Comparison of ENCODE assay signal across 7 mouse cellular contexts in genomic region chr19:15836956-15837714, GRCm38 (mm10).
DNase-seq lines count a peak whose midpoint lies in the region; ATAC-seq and TF ChIP-seq lines count a peak whose summit lies in the region.

No protein-coding gene starts in this region.

- H3K9me3 ChIP-seq in lung, embryonic 14.5 days (ENCODE audit: low read depth, low read length) = no peaks in the 10 kb centered on the region
- no peaks in the 10 kb centered on the region for H3K9me3 ChIP-seq in hindbrain, embryonic 12.5 days (replicated peaks)

- 11% methylated on average over 7 of the region's 7 CpGs for WGBS in lung, embryonic 14.5 days
- WGBS in hindbrain, embryonic 12.5 days = 16% methylated on average over 7 of the region's 7 CpGs

- H3K4me1 ChIP-seq in lung, embryonic 14.5 days (ENCODE audit: insufficient read depth) = peaks cover 6% of the 10 kb centered on the region; the same call in 1 of the 2 replicates
- peaks cover 31% of the 10 kb centered on the region for H3K4me1 ChIP-seq in hindbrain, embryonic 12.5 days

- DNase-seq in lung, embryonic 14.5 days = peak; percentile 76
- DNase-seq in lung, postnatal 4 days = no peak
- peak; percentile 6 to 10 for DNase-seq in cerebellum, postnatal 14 days
- peak; percentile 46 for DNase-seq in neural tube, embryonic 10.5 days (ENCODE audit: extremely low spot score, low spot score)
- no peak for DNase-seq in thymus, postnatal 36 days
- no peak for DNase-seq in urinary bladder, adult 18-20 months (ENCODE audit: low spot score in 2 of 2)

- no peak overlapping the region for H3K4me3 ChIP-seq in lung, embryonic 14.5 days (ENCODE audit: low read depth, low read length)
- no peak overlapping the region for H3K4me3 ChIP-seq in hindbrain, embryonic 12.5 days

- H3K27ac ChIP-seq in lung, embryonic 14.5 days (ENCODE audit: low read depth) = 0 out of 2 replicates have a peak overlapping the region, but pooled peaks have one; percentile 75
- H3K27ac ChIP-seq in hindbrain, embryonic 12.5 days = peak overlapping the region; percentile 69

- H3K4me2 ChIP-seq in lung, embryonic 14.5 days = peak overlapping the region; percentile 35
- 0 out of 2 replicates have a peak overlapping the region, but pooled peaks have one; percentile 13 for H3K4me2 ChIP-seq in hindbrain, embryonic 12.5 days (replicated peaks)

- no peaks in the 10 kb centered on the region for H3K36me3 ChIP-seq in lung, embryonic 14.5 days (ENCODE audit: insufficient read depth)
- no peaks in the 10 kb centered on the region for H3K36me3 ChIP-seq in hindbrain, embryonic 12.5 days

- peak; percentile 55 for ATAC-seq in lung, embryonic 14.5 days (ENCODE audit: insufficient read depth)
- ATAC-seq in hindbrain, embryonic 12.5 days (ENCODE audit: low FRiP score) = peak; percentile 82

- H3K9ac ChIP-seq in lung, embryonic 14.5 days = no peak overlapping the region
- no peak overlapping the region for H3K9ac ChIP-seq in hindbrain, embryonic 12.5 days

- no peak for TF ChIP-seq CTCF in lung, embryonic 14.5 days (IDR thresholded peaks at IDR 0.05; ENCODE audit: low read depth)

- no peaks in the 10 kb centered on the region for H3K27me3 ChIP-seq in lung, embryonic 14.5 days (ENCODE audit: insufficient read depth, low read length)
- no peaks in the 10 kb centered on the region; the same call in 1 of the 2 replicates for H3K27me3 ChIP-seq in hindbrain, embryonic 12.5 days

Comparison
In these comparisons a context has a peak if more than half of its experiments do, and no peak if none do; other contexts are left out.
1. DNase-seq: peak in lung, embryonic 14.5 days (single experiment), cerebellum, postnatal 14 days (2 of 2) and neural tube, embryonic 10.5 days (single experiment); none in lung, postnatal 4 days (0 of 2), thymus, postnatal 36 days (0 of 2) and urinary bladder, adult 18-20 months (0 of 2).